Mouse (Mus musculus) liver, embryonic 14.5 days (tissue): ENCODE data around the gene Klhl40.

ENCODE experiments used
- CTCF ChIP-seq: IDR thresholded peaks from 2 replicates; pipeline ENCODE4 v1.5.1; 2016; ENCODE audit warnings: antibody characterized with exemption, low read depth, control low read depth
- EP300 ChIP-seq: IDR thresholded peaks from 2 replicates; pipeline ENCODE4 v1.6.1; 2016; ENCODE audit warnings: antibody characterized with exemption, low read depth

DNA sequence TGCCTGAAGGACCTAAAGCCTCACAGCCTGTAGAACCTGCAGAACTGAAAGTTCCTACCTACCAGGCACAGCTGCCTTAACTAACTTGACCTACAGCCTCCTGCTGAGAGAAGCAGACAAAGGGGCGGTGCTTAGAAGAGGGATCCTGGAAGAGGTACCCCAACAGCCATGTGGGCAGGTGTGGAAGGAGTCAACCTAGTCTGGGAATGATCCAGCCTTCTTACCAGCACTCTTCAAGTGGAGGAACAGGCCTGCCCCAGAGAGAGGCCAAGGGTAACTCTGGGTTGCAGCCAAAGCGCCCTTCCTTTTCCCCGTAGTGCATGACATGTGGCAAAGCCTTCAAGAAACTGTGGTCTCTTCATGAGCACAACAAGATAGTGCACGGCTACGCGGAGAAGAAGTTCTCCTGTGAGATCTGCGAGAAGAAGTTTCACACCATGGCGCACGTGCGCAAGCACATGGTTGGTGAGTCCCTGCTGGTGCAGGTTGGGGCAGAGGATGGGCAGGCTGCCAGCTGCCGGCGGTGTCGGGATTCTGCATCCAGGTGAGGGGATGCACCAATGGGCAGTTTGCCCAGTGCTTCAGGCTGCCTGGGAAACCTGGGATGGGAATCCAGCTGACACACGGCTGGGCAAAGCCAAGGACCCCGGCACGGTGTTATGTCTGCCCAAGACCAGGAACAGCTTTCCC, 12.1 kb upstream of the Klhl40 start:
- TF ChIP-seq CTCF (no peak), EP300 (no peak)
